In genomic region chr2:4188303-4188702, GRCm38 (mm10) we compare ENCODE assay signal across 19 mouse cellular contexts.
DNase-seq lines count a peak whose midpoint lies in the region; ATAC-seq and TF ChIP-seq lines count a peak whose summit lies in the region.
"Had no signal": no experiment of that assay in that cellular context is flagged by ENCODE, and none has a peak within 500 bp of the region (broad histone marks: within the 10 kb centered on the region; RNA-seq: fewer than 3 reads in every experiment).

No protein-coding gene starts in this region.

- H3K36me3 ChIP-seq in forebrain, embryonic 13.5 days (ENCODE audit: poor library complexity, severe bottlenecking): no peaks in the 10 kb centered on the region
- no peaks in the 10 kb centered on the region for H3K36me3 ChIP-seq in forebrain, embryonic 11.5 days (ENCODE audit: control insufficient read depth, insufficient read depth, low read length)
- H3K36me3 ChIP-seq in heart, embryonic 16.5 days (ENCODE audit: control insufficient read depth, insufficient read depth): no peaks in the 10 kb centered on the region
- no peaks in the 10 kb centered on the region for H3K36me3 ChIP-seq in heart, embryonic 10.5 days
- no peaks in the 10 kb centered on the region for H3K36me3 ChIP-seq in midbrain, embryonic 11.5 days (ENCODE audit: control insufficient read depth, insufficient read depth, low read length)
- H3K36me3 ChIP-seq in midbrain, postnatal 0 days (ENCODE audit: insufficient read depth, low read length): no peaks in the 10 kb centered on the region
- H3K36me3 ChIP-seq: G1E; intestine, embryonic 15.5 days; neural tube, embryonic 13.5 days had no signal

- peak; percentile 48; the same call in 1 of the 2 replicates for ATAC-seq in forebrain, embryonic 13.5 days
- no peak for ATAC-seq in forebrain, embryonic 11.5 days (replicated peaks; ENCODE audit: low FRiP score)
- ATAC-seq in heart, embryonic 16.5 days (replicated peaks; ENCODE audit: extremely low read depth, insufficient read depth, low FRiP score): peak; percentile 44; the same call in 1 of the 2 replicates
- peak; percentile 30; the same call in 1 of the 2 replicates for ATAC-seq in midbrain, embryonic 11.5 days (ENCODE audit: low FRiP score)
- no peak for ATAC-seq in midbrain, postnatal 0 days (ENCODE audit: low FRiP score)
- ATAC-seq in megakaryocyte-erythroid progenitor cell, adult 5-6 weeks (replicated peaks; ENCODE audit: low FRiP score, low TSS enrichment, poor library complexity, severe bottlenecking): no peak
- ATAC-seq: CD4-positive, CD25-positive, alpha-beta regulatory T cell, adult 4 months; intestine, embryonic 15.5 days had no signal

- H3K4me3 ChIP-seq in forebrain, embryonic 13.5 days: no peak overlapping the region
- no peak overlapping the region for H3K4me3 ChIP-seq in forebrain, embryonic 11.5 days (ENCODE audit: low read depth, low read length)
- no peak overlapping the region for H3K4me3 ChIP-seq in heart, embryonic 16.5 days (ENCODE audit: low read length)
- H3K4me3 ChIP-seq in heart, embryonic 10.5 days: no peak overlapping the region
- H3K4me3 ChIP-seq in midbrain, embryonic 11.5 days (ENCODE audit: low read depth, low read length): no peak overlapping the region
- no peak overlapping the region for H3K4me3 ChIP-seq in midbrain, postnatal 0 days (ENCODE audit: low read depth, low read length)
- H3K4me3 ChIP-seq: intestine, embryonic 15.5 days; neural tube, embryonic 13.5 days had no signal

- H3K27ac ChIP-seq in forebrain, embryonic 13.5 days: no peak overlapping the region
- H3K27ac ChIP-seq in forebrain, embryonic 11.5 days (ENCODE audit: low read depth, low read length): no peak overlapping the region
- peak overlapping the region; percentile 85 for H3K27ac ChIP-seq in heart, embryonic 16.5 days (ENCODE audit: low read length)
- H3K27ac ChIP-seq in heart, embryonic 10.5 days: no peak overlapping the region
- H3K27ac ChIP-seq in midbrain, embryonic 11.5 days (ENCODE audit: low read depth, low read length): no peak overlapping the region; the same call in 1 of the 2 replicates
- H3K27ac ChIP-seq in midbrain, postnatal 0 days (ENCODE audit: low read depth, low read length): no peak overlapping the region
- H3K27ac ChIP-seq: intestine, embryonic 15.5 days; neural tube, embryonic 13.5 days had no signal

- H3K9me3 ChIP-seq in forebrain, embryonic 13.5 days (replicated peaks): no peaks in the 10 kb centered on the region
- H3K9me3 ChIP-seq in forebrain, embryonic 11.5 days (ENCODE audit: control insufficient read depth, low read length): no peaks in the 10 kb centered on the region
- no peaks in the 10 kb centered on the region for H3K9me3 ChIP-seq in heart, embryonic 16.5 days (replicated peaks; ENCODE audit: control insufficient read depth, low read length)
- H3K9me3 ChIP-seq in heart, embryonic 10.5 days: no peaks in the 10 kb centered on the region
- H3K9me3 ChIP-seq in midbrain, embryonic 11.5 days (ENCODE audit: control insufficient read depth, low read length): no peaks in the 10 kb centered on the region
- no peaks in the 10 kb centered on the region for H3K9me3 ChIP-seq in midbrain, postnatal 0 days (ENCODE audit: low read length)
- H3K9me3 ChIP-seq: G1E; intestine, embryonic 15.5 days; neural tube, embryonic 13.5 days had no signal

- H3K27me3 ChIP-seq in forebrain, embryonic 13.5 days: no peaks in the 10 kb centered on the region
- no peaks in the 10 kb centered on the region for H3K27me3 ChIP-seq in forebrain, embryonic 11.5 days (ENCODE audit: control insufficient read depth, insufficient read depth, low read length)
- no peaks in the 10 kb centered on the region for H3K27me3 ChIP-seq in heart, embryonic 16.5 days (ENCODE audit: control insufficient read depth, insufficient read depth, low read length)
- H3K27me3 ChIP-seq in heart, embryonic 10.5 days (ENCODE audit: insufficient read depth, poor library complexity, severe bottlenecking): no peaks in the 10 kb centered on the region
- H3K27me3 ChIP-seq in midbrain, embryonic 11.5 days (ENCODE audit: control insufficient read depth, insufficient read depth, low read length): no peaks in the 10 kb centered on the region
- H3K27me3 ChIP-seq in midbrain, postnatal 0 days (ENCODE audit: insufficient read depth, low read length): no peaks in the 10 kb centered on the region
- H3K27me3 ChIP-seq: intestine, embryonic 15.5 days; neural tube, embryonic 13.5 days had no signal

- no peak for DNase-seq in forebrain, embryonic 11.5 days (ENCODE audit: low spot score)
- no peak for DNase-seq in heart, embryonic 10.5 days (ENCODE audit: low spot score)
- DNase-seq in midbrain, embryonic 11.5 days (ENCODE audit: low spot score, missing footprints): no peak
- DNase-seq in midbrain, postnatal 0 days (ENCODE audit: low spot score): no peak
- no peak for DNase-seq in thymus, postnatal 14 days
- DNase-seq: cerebellum, adult 9-11 months; gastrocnemius, postnatal 14 days; heart, postnatal 36 days; kidney, postnatal 4 days; layer of hippocampus, postnatal 36 days; lung, adult 18-20 months; thymus, postnatal 36 days had no signal

- no peak overlapping the region for H3K4me2 ChIP-seq in forebrain, embryonic 13.5 days
- no peak overlapping the region for H3K4me2 ChIP-seq in forebrain, embryonic 11.5 days (ENCODE audit: low read depth, low read length, severe bottlenecking)
- no peak overlapping the region for H3K4me2 ChIP-seq in heart, embryonic 16.5 days (ENCODE audit: low read depth, low read length)
- no peak overlapping the region for H3K4me2 ChIP-seq in midbrain, embryonic 11.5 days
- H3K4me2 ChIP-seq in midbrain, postnatal 0 days (ENCODE audit: low read depth, low read length, poor library complexity, severe bottlenecking): no peak overlapping the region
- H3K4me2 ChIP-seq: intestine, embryonic 15.5 days; neural tube, embryonic 13.5 days had no signal

- TF ChIP-seq CTCF in midbrain, postnatal 0 days (IDR thresholded peaks at IDR 0.05): no peak

- H3K4me1 ChIP-seq in forebrain, embryonic 13.5 days: 0 out of 2 replicates have a peak, but pooled peaks cover 3% of the 10 kb centered on the region
- no peaks in the 10 kb centered on the region for H3K4me1 ChIP-seq in forebrain, embryonic 11.5 days (replicated peaks; ENCODE audit: control insufficient read depth, insufficient read depth, low read length)
- H3K4me1 ChIP-seq in heart, embryonic 16.5 days (ENCODE audit: control insufficient read depth, insufficient read depth, low read length): peaks cover 15% of the 10 kb centered on the region
- peaks cover 15% of the 10 kb centered on the region; the same call in 1 of the 2 replicates for H3K4me1 ChIP-seq in heart, embryonic 10.5 days
- peaks cover 11% of the 10 kb centered on the region for H3K4me1 ChIP-seq in midbrain, embryonic 11.5 days (ENCODE audit: control insufficient read depth, insufficient read depth, low read length)
- H3K4me1 ChIP-seq in midbrain, postnatal 0 days (ENCODE audit: insufficient read depth, low read length): 0 out of 2 replicates have a peak, but pooled peaks cover 3% of the 10 kb centered on the region
- H3K4me1 ChIP-seq: intestine, embryonic 15.5 days had no signal

- H3K9ac ChIP-seq in forebrain, embryonic 13.5 days: no peak overlapping the region
- H3K9ac ChIP-seq in forebrain, embryonic 11.5 days (ENCODE audit: low read length): no peak overlapping the region
- H3K9ac ChIP-seq in heart, embryonic 16.5 days (ENCODE audit: low read length): no peak overlapping the region
- no peak overlapping the region for H3K9ac ChIP-seq in midbrain, embryonic 11.5 days (ENCODE audit: low read length)
- H3K9ac ChIP-seq in midbrain, postnatal 0 days (replicated peaks; ENCODE audit: low read length, poor library complexity, severe bottlenecking): no peak overlapping the region
- H3K9ac ChIP-seq: intestine, embryonic 15.5 days; neural tube, embryonic 13.5 days had no signal

- 52% methylated on average over 3 of the region's 3 CpGs for WGBS in forebrain, embryonic 13.5 days
- 43% methylated on average over 3 of the region's 3 CpGs for WGBS in forebrain, embryonic 11.5 days
- 37% methylated on average over 3 of the region's 3 CpGs for WGBS in heart, embryonic 16.5 days
- 26% methylated on average over 3 of the region's 3 CpGs for WGBS in heart, embryonic 10.5 days
- 35% methylated on average over 3 of the region's 3 CpGs for WGBS in midbrain, embryonic 11.5 days
- WGBS in midbrain, postnatal 0 days: 33% methylated on average over 3 of the region's 3 CpGs

Comparison
In these comparisons a context has a peak if more than half of its experiments do, and no peak if none do; other contexts are left out.
1. ATAC-seq: peak in forebrain, embryonic 13.5 days (single experiment), heart, embryonic 16.5 days (single experiment) and midbrain, embryonic 11.5 days (single experiment); none in forebrain, embryonic 11.5 days (single experiment), midbrain, postnatal 0 days (single experiment) and megakaryocyte-erythroid progenitor cell, adult 5-6 weeks (single experiment).